Mouse (Mus musculus) spleen, adult 18-20 months (tissue): ENCODE measurements around the gene Ramp3.
A peak's percentile ranks its signal among the peaks of the same experiment; 100 is the strongest.
"Not testable (repeated sequence)": the region's sequence is repeated elsewhere in the genome, so short reads cannot be mapped to it uniquely, and the experiment has no call there.

Experiments used
- DNase-seq, 2 experiments: peaks; one replicate each; pipeline ENCODE4 v3.0.0; 2022; ENCODE audit warnings: mixed read lengths in 2 of 2

The Ramp3 gene

GRCm38 (mm10) chr11:6658271-6658670 is at the start of gene Ramp3:
TSS of gene Ramp3 (plus strand) at chr11:6658521.
- DNase-seq = peak in 1 of 2 experiments; percentile 14

- no peak for DNase-seq
Measured at GRCm38 (mm10) chr11:6615250-6616205, 42.8 kb upstream of the Ramp3 start.

- DNase-seq = no peak
Measured at GRCm38 (mm10) chr11:6623704-6624103, 34.6 kb upstream of the Ramp3 start.

GRCm38 (mm10) chr11:6624619-6625382 is 33.5 kb upstream of the Ramp3 start:
- DNase-seq = no peak

GRCm38 (mm10) chr11:6625478-6626387 is 32.6 kb upstream of the Ramp3 start, which contains the start of gene Tbrg4:
TSS of gene Tbrg4 (minus strand) at chr11:6626067.
- peak; percentile 86 to 89 for DNase-seq

- no peak for DNase-seq
Measured at GRCm38 (mm10) chr11:6626388-6626772, 31.9 kb upstream of the Ramp3 start.

- peak in 1 of 2 experiments; percentile 30 for DNase-seq
Measured at GRCm38 (mm10) chr11:6627731-6628130, 30.6 kb upstream of the Ramp3 start.

GRCm38 (mm10) chr11:6628568-6628967 is 29.8 kb upstream of the Ramp3 start:
- DNase-seq = peak; percentile 49 to 69

GRCm38 (mm10) chr11:6629655-6630054 is 28.7 kb upstream of the Ramp3 start:
- DNase-seq = peak in 1 of 2 experiments; percentile 49

GRCm38 (mm10) chr11:6636150-6636549 is 22.2 kb upstream of the Ramp3 start:
- no peak for DNase-seq

- no peak for DNase-seq
Measured at GRCm38 (mm10) chr11:6638537-6638936, 19.8 kb upstream of the Ramp3 start, which contains the start of gene Wap. TSS of gene Wap (minus strand) at chr11:6638637.

GRCm38 (mm10) chr11:6639072-6639471 is 19.2 kb upstream of the Ramp3 start:
- DNase-seq = no peak

GRCm38 (mm10) chr11:6644566-6644965 is 13.8 kb upstream of the Ramp3 start:
- no peak for DNase-seq

GRCm38 (mm10) chr11:6647831-6648724 is 10.2 kb upstream of the Ramp3 start:
- DNase-seq = no peak

GRCm38 (mm10) chr11:6650519-6650918 is 7.8 kb upstream of the Ramp3 start:
- DNase-seq = no peak

GRCm38 (mm10) chr11:6652978-6653377 is 5.3 kb upstream of the Ramp3 start:
- not testable (repeated sequence) for DNase-seq

GRCm38 (mm10) chr11:6654903-6655302 is 3.4 kb upstream of the Ramp3 start:
- peak in 1 of 2 experiments; percentile 72 for DNase-seq

- no peak for DNase-seq
Measured at GRCm38 (mm10) chr11:6661206-6661605, 2.9 kb downstream of the Ramp3 start.

GRCm38 (mm10) chr11:6666634-6667033 is 8.3 kb downstream of the Ramp3 start:
- DNase-seq = no peak

GRCm38 (mm10) chr11:6669041-6669440 is 10.7 kb downstream of the Ramp3 start:
- DNase-seq = no peak

- DNase-seq = no peak
Measured at GRCm38 (mm10) chr11:6670044-6670443, 11.7 kb downstream of the Ramp3 start.
